Mouse (Mus musculus) monocyte, adult 5-6 weeks (primary cell): ENCODE data around the gene Men1. TPM values are rescaled to one million over a fixed set of nuclear protein-coding genes. Genes with fewer than 3 reads are reported as not detected.

Experiments
- ATAC-seq: fragments of 153-309, 156-312 bp; replicated peaks from 2 replicates; pipeline ENCODE4 v1.8.0; 2017; ENCODE audit warnings: mild to moderate bottlenecking; ENCODE audit not compliant: low TSS enrichment, insufficient number of reproducible peaks, severe bottlenecking, poor library complexity, low FRiP score
- total RNA-seq: library from RNA; stranded (forward); fragments of 200-1000, 200-491, 200-594 nt; gene quantifications from 3 replicates; pipeline ENCODE4 v1.2.3, GENCODE M21; 2017

Gene Men1
- total RNA-seq, 1 experiment from 2014 or later = 14.1 TPM

DNA sequence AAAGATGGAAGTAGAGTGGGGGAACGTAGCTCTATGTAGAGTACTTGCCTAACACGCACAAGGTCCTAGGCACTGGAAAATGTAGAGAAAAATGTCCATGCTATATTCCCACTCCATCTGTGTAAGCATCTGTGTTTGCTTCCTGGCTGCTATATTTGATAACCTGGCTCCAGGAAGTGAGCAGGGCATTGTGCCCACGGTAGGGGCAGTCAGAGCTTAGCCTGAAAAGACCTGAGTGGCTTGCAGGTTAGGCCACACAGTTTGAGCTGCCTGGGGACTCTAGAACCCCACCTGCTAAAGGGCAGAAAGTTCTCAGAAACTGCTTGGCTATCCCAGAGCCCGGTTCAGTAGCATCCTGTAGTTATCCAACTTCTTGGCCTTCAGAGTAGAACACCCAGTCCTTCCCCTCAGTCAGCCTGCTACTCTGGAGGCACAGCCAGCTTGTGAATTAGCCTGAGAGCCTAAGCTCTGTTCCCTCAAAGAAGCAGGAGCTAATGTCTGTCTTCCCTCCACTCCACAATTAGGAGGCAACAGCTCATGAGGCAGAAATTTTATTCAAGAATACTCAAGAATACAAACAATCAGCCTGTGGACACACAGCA is 47.6 kb downstream of the Men1 start:
- ATAC-seq = no peak

DNA sequence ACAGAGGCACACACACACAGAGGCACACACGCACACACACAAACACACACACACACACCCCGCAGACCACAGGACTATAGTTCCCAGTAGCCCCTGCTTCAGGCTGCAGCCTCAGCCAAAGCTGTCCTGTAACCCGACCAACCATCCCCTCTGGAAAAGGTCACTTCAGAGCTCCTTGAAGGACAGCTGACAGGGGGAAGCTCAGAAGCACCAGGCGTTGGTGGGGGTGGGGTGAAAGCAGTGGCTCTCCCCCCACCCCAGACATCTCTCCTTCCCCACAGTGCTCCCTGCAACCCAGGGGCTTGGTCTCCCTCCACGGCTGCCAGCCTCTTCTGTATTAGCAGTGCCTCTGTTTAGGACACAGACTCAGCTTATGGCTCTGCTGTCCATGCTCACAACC is 48.7 kb downstream of the Men1 start:
- ATAC-seq = no peak

DNA sequence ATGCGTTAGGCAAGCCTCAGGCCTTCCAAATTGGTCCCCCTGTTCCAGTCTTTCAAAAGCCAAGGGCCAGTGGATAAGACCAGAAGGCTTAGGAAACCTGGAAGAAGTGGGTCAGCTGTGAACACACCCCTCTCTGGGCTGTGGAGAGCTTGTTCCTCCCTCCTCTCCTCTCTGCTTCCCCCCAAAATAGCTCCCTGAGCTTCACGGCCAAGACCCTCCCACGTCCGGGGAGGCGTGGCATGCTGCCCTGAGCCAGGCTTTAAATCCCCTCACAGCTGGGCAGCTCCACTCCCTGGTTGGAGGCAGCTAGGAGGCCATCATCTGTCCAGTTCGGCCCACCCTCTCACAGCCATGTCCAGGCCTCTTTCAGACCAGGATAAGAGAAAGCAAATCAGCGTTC is 49.3 kb downstream of the Men1 start, which contains the start of gene Pygm:
TSS of gene Pygm (plus strand) at position 272 of the 400 bp plus-strand sequence.
- ATAC-seq = no peak

DNA sequence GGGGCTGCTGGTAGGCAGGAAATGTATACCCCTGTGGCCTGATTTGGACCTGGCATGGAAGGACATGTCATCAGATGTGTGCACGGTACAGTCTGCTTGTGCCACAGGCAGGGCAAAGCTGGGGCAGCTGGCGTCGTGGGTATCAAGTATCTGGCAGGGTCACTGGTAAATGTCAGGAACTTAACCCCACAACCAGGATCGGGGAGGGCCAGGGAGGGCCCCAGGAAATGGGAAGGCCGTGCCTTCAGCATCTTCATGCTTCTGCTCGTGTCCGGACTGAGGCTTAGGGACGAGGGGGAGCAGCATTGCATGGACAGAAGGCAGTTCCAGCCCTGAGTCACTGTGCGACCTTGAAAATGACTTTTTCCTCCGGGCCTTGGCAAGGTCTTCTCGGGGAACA is 50.2 kb downstream of the Men1 start:
- ATAC-seq = no peak

DNA sequence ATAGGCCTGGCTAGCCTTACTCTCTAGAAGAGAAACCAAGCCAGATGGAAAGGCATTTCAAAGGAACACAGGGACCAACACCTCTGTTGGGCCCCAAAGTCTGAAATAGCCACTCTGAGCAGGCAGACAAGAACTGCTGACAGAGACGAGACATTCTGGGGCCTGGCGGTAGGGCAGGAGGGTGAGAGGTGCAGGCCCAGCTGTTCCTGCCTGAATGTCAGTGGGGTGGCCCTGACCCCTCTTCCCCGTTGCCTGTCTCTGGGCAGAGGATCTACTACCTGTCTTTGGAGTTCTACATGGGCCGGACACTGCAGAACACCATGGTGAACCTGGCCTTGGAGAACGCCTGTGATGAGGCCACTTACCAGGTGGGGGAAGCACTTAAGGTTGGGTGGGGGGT is 50.6 kb downstream of the Men1 start:
- no peak for ATAC-seq

DNA sequence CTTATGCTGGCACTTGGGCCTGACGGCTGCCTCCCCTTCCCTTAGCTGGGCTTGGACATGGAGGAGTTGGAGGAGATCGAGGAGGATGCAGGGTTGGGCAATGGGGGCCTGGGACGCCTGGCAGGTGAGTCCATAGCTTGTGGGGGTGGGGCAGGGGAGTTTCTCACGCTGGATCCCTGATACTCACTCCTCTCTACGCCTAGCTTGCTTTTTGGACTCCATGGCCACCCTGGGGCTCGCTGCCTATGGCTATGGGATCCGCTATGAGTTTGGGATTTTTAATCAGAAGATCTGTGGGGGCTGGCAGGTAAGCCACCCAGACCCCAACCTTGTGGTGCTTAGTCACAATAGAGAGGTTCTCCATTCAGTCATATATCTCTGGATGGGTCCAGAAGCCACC is 51.0 kb downstream of the Men1 start:
- ATAC-seq = no peak

DNA sequence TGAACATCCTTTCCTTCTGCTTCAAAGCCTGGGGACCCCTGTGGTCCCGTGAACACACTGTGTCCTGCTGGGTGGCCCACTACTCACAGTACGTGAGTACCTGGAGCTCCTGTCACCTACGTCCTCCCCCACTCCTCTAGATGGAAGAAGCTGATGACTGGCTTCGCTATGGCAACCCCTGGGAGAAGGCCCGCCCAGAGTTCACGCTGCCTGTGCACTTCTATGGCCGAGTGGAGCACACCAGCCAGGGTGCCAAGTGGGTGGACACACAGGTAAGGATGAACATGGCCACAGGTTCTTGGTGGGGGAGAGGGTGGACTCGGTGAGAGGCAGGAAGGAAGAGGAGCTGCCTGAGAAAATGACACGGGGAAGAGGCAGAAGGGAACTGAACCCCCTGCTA is 51.5 kb downstream of the Men1 start:
- ATAC-seq = no peak

DNA sequence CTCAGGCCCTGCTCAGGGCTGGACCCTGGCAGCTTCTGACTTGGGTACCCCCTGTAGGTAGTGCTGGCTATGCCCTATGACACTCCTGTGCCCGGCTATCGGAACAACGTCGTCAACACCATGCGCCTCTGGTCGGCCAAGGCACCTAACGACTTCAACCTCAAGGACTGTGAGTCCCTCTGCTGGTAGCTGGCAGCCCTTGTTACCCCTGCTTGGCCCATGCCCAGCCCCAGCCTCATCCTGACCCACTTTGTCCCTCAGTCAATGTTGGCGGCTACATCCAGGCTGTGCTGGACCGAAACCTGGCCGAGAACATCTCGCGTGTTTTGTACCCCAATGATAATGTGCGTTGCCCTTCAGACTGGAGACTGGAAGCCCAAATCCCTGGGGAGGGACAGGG is 53.2 kb downstream of the Men1 start:
- ATAC-seq = no peak

DNA sequence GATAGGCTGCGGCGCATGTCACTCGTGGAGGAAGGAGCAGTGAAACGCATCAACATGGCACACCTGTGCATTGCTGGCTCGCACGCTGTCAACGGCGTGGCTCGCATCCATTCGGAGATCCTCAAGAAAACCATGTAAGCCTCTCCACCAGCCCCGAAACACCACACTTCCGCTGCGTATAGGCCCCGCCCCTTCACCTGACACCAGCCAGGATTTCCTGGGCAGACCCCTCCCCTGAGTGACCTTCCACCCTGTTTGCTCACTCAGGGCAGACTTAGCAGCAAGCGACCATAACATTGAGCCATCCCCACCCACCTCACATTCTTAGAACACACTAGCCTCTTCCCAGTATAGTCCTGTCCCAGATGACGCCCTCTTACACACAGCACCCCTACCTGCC is 55.0 kb downstream of the Men1 start:
- no peak for ATAC-seq

DNA sequence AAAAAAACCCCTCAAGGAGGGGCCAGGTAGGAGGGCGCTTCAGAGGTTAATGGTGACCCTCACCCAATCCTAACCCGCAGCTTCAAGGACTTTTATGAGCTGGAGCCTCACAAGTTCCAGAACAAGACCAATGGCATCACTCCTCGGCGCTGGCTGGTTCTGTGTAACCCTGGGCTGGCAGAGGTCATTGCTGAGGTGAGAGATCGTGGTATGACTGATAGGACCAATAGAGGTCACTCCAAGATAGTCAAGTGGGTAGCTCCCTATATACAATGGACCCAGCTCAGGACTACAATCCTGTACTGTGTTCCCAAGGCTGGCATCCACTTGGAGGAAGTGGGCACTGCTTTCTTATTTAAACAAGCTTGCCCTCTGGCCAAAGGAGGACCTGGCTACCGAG is 55.5 kb downstream of the Men1 start:
- ATAC-seq = no peak

Other genes starting within 250 kb of the Men1 start
- gene Cdca5, start 250.0 kb upstream of the Men1 start, total RNA-seq = 0.49 to 0.76 TPM (median 0.75 TPM) in 3 replicates
- 1.4 TPM in 1 of 3 replicates, not detected in the others for gene AC131692.1, start 240.6 kb upstream of the Men1 start, total RNA-seq
- gene Naaladl1, start 229.2 kb upstream of the Men1 start, total RNA-seq = 1.3 TPM in 1 of 3 replicates, not detected in the others
- gene Sac3d1, start 216.3 kb upstream of the Men1 start, total RNA-seq = 2.1 to 2.6 TPM (median 2.1 TPM) in 3 replicates
- gene Snx15, start 206.7 kb upstream of the Men1 start, total RNA-seq = 8.8 to 22.5 TPM (median 11.5 TPM) in 3 replicates
- gene Batf2, start 194.0 kb upstream of the Men1 start, total RNA-seq = 0.78 to 5.3 TPM (median 1.9 TPM) in 3 replicates
- gene Arl2, start 193.4 kb upstream of the Men1 start, total RNA-seq = 4.8 to 9.6 TPM (median 5.8 TPM) in 3 replicates
- gene Majin, start 150.6 kb upstream of the Men1 start, total RNA-seq = not detected in 3 replicates
- gene Gpha2, start 108.6 kb upstream of the Men1 start, total RNA-seq = not detected in 3 replicates
- gene Ppp2r5b, start 99.1 kb upstream of the Men1 start, total RNA-seq = 15.6 to 22.7 TPM (median 18.0 TPM) in 3 replicates
- 32.7 to 41.0 TPM (median 33.2 TPM) in 3 replicates for gene Atg2a, start 93.3 kb upstream of the Men1 start, total RNA-seq
- 40.8 to 62.5 TPM (median 59.6 TPM) in 3 replicates for gene Ehd1, start 58.3 kb upstream of the Men1 start, total RNA-seq
- gene Cdc42bpg, start 28.5 kb upstream of the Men1 start, total RNA-seq = 1.9 to 4.3 TPM (median 2.2 TPM) in 3 replicates
- gene Map4k2, start 6.2 kb downstream of the Men1 start, total RNA-seq = 119 to 200 TPM (median 169 TPM) in 3 replicates
- gene Sf1, start 28.7 kb downstream of the Men1 start, total RNA-seq = 222 to 393 TPM (median 317 TPM) in 3 replicates
- gene Pygm, start 49.4 kb downstream of the Men1 start, total RNA-seq = 4.5 to 17.7 TPM (median 7.7 TPM) in 3 replicates
- 260 to 384 TPM (median 349 TPM) in 3 replicates for gene Rasgrp2, start 64.4 kb downstream of the Men1 start, total RNA-seq
- gene Nrxn2, start 83.8 kb downstream of the Men1 start, total RNA-seq = not detected in 3 replicates
- gene Slc22a12, start 208.1 kb downstream of the Men1 start, total RNA-seq = not detected in 3 replicates